Mouse (Mus musculus): ENCODE measurements at regions not wholly inside any gene's neighbourhood (a gene's known extent, or its start where the extent isn't known, plus 50 kb on each side); places are given as distances from the start of the nearest gene placed in this dataset.

DNA sequence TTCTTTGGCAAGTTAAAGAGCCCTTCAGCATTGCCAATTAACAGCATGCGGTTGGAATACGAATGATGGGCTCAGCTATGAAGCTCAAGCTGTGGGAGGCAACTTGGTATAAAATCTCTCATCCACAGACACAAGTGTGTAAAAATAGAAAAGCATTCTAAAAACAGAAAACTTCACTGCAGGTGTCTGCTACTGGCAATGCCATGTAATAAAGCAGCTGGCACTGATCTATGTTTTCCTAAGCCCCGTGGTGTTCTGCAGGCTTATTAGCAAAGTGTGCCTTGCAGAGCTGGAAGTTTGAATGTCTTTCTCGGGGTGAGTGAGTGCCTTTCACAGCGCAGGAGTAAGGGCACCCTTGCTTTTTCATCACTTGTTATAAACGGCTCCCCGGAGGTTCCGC lies 196.9 kb upstream of the Ctso start:
- DNase-seq (ENCODE audit: low read depth, low spot score), result no peak

DNA sequence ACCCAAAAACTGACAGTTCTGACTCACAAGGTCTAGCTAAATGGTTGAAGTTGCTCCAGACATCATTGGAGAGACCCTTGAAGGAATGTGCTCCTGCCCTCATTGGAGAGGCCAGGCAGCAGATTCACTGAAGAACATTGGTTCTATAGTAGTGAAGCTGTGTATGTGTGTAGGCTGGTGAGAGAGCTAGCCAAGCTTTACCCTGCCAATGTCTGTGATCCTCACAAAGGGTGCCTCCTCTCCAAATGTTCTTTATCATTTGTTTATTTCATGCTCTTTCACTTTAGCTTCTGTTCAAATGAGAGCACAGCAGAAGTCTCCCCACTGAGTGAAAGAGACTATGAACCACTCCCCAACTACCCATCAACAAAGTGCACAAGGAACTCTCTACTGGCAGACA lies 195.6 kb upstream of the Ctso start:
- no peak for DNase-seq (ENCODE audit: low read depth, low spot score)

More for the DNA sequence above, 196.9 kb upstream of the Ctso start:
- WGBS, result 58% methylated on average over 8 of the region's 8 CpGs

DNA sequence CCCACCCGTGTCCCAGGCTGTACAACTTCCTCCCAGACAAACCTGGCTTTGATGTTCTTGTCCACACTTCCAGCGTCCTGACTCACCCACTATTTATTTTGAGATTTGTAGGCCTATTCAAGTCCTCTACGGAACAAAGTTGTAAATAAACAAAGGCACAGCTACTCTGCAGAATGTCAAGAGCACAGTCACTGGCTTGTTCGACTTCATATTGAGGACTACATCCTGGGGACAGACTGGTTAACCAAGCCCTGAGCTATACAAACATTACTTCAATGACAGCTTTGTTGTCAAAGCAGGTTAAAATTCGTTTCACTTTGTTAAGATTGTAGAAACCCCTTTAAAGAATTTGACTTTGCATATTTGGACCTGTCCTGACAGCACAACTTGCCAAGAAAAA lies 190.3 kb upstream of the Ctso start:
- 17% methylated on average over 5 of the region's 5 CpGs for WGBS
- no peak for DNase-seq (ENCODE audit: low read depth, low spot score)

DNA sequence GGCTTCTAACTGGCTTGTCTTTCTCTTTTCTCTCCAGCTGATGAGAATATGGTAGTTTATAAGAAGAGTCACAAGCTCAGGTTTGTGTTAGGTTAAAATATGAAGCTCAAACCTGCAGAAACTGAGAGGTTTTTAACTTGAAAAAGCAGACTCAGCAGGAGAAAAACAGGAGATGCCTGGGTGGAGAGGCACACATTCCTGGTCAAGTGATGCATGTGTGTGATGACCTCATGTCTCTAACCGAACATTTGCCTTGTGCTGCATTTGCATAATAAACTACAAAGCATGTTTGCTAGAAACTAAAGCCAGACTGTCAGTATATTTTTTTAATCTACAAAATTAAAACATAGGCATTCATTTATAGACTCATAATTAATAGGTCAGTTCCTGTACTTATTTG lies 182.2 kb upstream of the Ctso start:
- WGBS, result 48% methylated on average over 1 of the region's 1 CpGs
- DNase-seq (ENCODE audit: low read depth, low spot score), result no peak

DNA sequence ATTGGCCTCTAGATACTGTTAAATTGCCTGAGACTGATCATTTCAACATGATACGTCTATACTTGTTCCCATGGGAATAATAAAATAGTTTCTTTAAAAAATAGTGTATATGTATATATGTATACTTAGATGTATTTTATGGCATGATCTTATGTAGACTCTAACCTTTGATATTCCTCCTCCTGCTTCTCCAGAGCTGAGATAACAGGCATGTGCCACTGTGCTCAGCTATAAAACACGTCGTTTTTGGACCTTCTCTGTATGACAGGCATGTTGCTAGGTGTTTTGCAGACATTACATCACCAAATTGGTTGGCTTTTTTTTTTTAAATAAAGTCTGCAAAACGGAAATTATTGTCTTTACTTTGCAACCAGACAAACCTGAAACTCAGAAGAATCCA lies 179.4 kb upstream of the Ctso start:
- WGBS, result 41% methylated on average over 4 of the region's 4 CpGs
- DNase-seq (ENCODE audit: low read depth, low spot score), result no peak

DNA sequence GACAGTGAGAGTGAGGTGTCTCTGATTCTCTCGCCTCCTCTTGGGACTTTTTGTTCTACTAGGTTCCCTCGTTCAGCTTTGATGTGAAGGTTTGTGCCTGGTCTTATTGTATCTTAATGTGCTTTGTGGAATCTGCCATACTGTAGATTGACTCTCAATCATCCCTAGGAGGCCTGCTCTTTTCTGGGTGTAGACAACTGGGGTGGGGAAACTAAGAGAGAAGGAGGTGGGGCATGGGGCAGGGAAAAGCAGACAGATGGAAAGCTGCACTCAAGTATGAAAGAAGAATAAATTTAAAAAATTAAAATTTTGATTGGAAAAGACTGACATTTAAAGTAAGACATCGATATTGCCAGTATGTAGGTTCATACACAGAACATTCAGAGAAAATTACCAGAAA lies 172.0 kb upstream of the Ctso start:
- DNase-seq (ENCODE audit: low read depth, low spot score), result no peak
- WGBS, result 85% methylated on average over 3 of the region's 3 CpGs

DNA sequence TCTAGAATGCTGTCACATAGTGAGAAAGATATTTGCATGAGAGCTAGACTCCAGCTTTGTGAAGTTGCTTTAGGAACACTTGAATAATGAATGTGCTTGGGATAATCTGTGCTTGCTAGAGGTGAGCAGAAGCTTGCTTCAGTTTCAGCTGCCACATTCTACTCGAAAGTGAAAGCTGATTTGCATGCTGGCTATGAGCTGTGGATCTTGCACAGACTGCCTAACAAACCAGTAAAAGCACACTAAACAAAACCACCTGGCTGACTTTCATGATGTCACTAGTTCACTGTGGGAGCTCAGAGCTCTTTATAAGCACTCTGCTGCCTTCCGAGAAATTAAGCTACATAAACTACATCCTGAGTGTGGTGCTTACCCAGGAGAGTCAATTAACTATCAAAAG lies 171.5 kb upstream of the Ctso start:
- WGBS, result 24% methylated on average over 2 of the region's 2 CpGs
- no peak for DNase-seq (ENCODE audit: low read depth, low spot score)

DNA sequence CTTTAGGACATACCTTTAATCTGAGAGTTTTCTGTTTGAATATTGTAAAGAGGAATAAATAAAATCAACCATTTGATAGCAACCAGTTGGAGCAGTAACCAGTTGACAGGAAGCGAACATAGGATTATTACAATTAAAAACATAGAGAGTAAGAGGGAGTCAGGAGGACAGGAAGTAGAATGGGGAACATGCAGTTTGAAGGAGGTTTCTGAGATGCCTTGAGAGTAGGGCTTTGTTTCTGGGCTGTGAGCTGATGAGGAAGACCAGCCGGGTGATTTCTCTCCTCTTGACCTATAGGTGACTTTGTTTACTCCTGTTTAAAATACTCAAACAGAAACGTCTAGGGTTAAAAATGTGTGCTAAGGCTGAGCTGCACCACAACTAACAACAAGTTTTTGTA lies 160.6 kb upstream of the Ctso start:
- no peak for DNase-seq (ENCODE audit: low read depth, low spot score)
- 55% methylated on average over 3 of the region's 3 CpGs for WGBS

DNA sequence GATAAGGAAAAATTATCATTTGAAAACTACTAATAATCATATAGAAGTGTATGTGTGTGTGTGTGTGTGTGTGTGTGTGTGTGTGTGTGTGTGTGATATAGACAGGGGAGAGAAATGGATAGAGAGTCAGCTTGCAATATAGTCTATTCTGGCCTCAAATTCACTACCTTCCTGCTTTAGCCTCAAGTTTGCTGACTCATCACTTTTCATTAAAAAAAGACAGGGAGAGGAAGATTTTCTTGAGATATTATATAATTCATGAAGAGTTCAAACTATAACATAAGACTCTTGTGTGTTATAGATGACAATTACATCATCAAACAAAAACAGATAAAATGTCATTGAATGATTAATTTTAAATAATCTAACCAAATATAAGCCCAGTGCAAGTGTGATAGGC lies 159.4 kb upstream of the Ctso start:
- DNase-seq (ENCODE audit: low read depth, low spot score), result no peak

DNA sequence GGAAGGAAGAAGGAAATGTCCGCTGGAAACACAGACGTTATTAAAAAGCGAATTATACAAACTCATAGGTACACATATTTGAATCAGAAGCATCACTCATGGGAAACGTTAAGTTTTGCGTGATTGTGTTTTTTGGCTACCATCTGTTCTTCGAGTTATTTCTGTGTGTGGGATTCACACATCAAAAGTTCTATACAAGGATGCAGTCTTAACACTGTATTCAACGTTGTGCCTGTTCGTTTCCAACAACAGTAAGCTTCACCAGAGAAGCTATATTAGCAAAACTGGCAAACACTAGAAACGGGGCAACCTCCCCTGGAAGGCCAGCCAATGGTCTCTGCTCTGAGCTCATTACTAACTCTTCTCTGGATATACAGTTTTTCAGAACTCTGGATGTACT lies 150.3 kb upstream of the Ctso start:
- no peak for DNase-seq (ENCODE audit: low read depth, low spot score)
- WGBS, result 86% methylated on average over 9 of the region's 9 CpGs

DNA sequence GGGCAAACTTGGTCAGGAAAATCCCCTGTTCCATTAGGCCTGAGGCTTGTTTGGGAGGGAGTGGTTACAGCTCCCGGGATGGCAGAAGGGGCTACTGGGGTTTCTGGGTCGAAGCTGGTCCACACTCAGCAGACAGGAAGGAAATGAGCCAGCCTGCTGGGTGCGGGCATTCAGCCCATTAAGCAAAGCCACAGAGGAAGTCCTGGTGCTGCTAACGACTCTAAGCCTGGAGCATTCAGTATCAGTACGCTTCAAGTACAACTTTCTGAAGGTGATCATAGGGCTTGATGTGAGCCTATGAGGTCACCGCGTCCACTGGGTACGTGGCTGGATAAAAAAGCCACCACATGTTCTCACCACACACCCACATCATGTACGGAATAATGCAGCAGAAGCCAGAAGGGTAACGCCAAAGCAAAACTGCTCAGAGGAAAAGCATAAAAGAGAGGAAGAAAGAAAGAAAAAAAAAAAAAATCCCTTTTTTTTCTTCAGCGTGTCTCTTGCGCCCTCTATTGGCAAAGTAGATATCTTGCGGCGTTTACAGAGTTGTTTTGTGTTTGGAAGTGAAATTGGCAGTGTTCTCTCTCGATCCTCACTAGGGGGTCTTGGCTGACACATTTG lies 149.4 kb upstream of the Ctso start:
- DNase-seq (ENCODE audit: low read depth, low spot score), result no peak

DNA sequence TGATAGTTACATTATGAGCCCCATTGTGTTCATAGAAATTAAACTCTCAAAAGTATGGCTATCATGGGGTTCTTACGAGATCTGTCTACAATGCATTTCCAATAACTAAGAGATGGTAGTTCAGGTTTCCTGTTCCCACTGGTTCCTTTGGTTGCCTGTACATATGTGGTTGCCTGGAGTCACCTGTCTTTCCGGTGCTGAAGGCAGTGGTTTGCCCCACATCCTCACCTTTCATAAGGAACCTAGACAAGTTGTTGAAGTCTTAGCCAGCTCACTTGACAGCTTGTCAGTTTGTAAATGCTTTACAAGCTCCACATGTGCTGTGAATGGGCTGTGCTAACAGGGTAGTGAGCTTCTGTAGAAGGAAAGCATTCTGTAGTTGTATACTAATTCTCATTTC lies 143.5 kb upstream of the Ctso start:
- WGBS, result 28% methylated on average over 2 of the region's 2 CpGs
- DNase-seq (ENCODE audit: low read depth, low spot score), result no peak

More for the DNA sequence above, 149.4 kb upstream of the Ctso start:
- 18% methylated on average over 15 of the region's 15 CpGs for WGBS

DNA sequence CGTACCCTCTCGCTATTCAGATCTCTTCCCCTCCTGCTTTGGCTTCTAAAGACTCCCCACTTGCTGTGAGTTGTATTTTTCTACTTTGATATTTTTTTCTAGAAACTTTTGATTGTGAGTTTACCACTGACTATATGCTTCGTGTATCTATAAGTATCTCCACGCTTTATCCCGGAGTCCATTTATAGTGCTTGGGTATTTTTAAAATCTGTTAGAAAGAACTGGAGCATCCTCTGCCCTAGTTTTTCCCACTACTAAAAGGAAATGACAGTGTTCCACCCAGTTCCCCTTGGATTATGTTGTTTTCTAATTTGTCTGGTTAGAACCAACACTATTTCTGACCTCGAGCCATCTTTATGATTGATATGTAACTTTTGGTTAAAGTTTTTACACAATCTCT lies 142.7 kb upstream of the Ctso start:
- no peak for DNase-seq (ENCODE audit: low read depth, low spot score)
- WGBS, result 85% methylated on average over 6 of the region's 6 CpGs

DNA sequence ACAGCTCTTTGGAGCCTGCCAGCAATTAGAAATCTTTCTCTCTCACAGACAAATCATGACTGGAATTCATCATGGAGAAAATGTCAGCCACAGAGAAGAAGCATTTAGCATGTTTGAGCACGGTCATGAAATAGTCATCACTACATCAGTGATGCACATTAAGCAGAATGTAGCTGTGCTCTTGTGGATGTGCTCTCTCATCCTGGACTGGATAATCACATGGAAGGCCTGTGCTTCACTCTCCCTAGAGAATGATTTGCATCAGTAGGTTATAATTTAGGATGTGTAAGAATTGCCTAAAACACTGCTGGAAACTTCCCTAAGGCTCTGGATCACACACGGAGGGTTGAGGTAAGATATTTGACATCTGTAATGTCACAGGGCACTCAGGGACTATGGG lies 130.3 kb upstream of the Ctso start:
- 76% methylated on average over 2 of the region's 2 CpGs for WGBS
- no peak for DNase-seq (ENCODE audit: low read depth, low spot score)

DNA sequence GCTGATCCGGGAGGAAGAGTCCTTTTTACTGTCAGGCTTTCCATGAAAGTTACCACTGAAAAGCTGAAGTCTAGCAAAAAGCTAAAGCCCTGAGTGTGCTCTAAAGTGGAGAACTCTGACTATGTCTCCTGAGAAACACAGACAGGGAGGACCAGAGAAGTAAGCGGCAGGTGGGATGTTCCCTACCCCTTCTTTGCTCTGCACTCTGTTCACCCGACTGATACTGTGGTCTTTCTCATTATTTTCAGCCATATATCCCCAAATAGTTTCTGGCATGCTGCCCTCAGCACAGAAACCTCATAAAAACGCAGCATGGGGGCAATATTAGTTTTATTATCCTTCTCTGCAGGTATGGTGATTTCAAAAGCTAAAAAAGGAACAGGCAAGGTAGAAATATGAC lies 126.7 kb upstream of the Ctso start:
- DNase-seq (ENCODE audit: low read depth, low spot score), result no peak
- 29% methylated on average over 4 of the region's 4 CpGs for WGBS

DNA sequence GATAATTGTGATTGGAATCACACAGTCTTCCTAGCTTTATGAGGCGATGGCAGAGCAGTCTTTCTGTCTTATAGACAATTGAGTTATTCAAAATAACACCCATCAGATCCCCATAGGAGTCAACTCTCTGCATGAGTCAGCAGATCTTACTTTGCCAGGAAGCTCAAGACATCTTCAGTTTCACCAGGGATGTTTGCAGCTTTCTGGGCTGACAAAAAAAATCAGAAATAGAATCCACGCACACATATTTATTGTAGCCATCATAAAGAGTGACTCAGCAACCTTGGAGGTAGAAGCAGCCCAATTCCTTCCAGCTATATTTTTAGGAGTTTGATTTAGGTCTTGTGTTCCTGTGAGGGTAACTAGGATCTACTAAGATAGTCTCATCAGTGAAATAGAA lies 122.8 kb upstream of the Ctso start:
- 56% methylated on average over 2 of the region's 2 CpGs for WGBS
- no peak for DNase-seq (ENCODE audit: low read depth, low spot score)

DNA sequence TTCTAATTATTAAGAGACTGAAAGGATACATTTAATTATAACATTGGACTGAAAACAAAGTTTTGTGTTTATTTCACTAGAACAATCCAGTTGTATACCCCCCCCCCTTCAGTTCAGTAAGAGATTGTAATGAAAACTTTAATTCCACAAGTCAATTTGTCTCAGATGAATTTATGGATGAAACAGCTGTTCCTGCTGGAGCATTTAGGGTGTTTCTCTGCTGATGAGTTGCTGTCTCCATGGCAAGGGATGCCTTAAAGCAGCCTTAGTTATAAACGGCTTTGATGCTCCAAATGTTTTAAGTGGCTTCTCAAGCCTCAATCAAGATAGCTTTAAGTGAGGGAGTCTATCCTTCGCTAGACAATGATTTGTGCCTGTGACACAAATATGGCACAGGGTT lies 112.1 kb upstream of the Ctso start:
- no peak for DNase-seq (ENCODE audit: low read depth, low spot score)
- WGBS, result 68% methylated on average over 2 of the region's 2 CpGs

DNA sequence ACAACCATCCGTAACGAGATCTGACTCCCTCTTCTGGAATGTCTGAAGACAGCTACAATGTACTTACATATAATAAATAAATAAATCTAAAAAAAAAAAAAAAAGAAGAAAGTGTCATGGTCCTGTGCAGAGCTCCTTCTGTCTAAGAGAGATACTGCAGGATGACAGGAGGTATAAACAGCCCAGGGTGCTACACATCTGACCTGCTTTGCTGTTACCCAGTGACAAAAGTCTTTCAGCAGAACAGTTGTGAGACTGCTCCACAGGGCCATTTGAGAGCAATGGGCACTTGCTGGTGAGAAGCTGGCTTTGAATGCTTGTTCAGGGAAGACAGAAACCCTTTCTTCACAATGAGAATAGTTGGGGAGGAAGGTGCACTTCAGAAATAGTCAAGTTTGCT lies 102.9 kb upstream of the Ctso start:
- 53% methylated on average over 2 of the region's 2 CpGs for WGBS
- DNase-seq (ENCODE audit: low read depth, low spot score), result no peak

DNA sequence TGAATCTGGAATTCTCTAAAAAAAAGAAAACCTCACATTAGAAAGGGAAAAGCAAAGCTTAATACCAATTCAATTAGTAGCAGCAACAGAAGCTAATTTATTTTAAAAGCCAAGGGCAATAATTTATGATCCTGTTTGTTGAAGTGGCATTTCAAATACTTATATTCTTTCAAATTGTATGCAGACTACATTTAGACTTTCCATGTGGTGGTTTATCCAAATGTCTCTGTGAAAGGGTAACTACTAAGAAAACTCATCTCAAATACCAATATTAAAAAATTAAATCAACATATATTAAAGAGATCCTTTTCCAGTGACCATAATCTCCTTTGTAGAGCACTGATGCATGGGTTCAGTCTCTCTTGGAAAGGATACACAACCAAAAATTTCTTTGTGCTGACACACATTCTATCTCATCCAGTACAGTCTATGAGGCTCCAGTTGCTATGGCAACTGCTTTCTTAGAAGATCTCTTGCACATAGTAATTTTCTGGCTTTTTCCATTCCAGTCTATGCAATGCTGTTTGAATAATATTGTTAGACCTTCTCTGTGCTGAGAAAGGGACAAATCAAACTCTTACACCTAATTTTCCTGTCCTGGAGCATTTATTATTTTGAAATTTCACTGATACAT lies 102.3 kb upstream of the Ctso start:
- DNase-seq (ENCODE audit: low read depth, low spot score), result no peak

DNA sequence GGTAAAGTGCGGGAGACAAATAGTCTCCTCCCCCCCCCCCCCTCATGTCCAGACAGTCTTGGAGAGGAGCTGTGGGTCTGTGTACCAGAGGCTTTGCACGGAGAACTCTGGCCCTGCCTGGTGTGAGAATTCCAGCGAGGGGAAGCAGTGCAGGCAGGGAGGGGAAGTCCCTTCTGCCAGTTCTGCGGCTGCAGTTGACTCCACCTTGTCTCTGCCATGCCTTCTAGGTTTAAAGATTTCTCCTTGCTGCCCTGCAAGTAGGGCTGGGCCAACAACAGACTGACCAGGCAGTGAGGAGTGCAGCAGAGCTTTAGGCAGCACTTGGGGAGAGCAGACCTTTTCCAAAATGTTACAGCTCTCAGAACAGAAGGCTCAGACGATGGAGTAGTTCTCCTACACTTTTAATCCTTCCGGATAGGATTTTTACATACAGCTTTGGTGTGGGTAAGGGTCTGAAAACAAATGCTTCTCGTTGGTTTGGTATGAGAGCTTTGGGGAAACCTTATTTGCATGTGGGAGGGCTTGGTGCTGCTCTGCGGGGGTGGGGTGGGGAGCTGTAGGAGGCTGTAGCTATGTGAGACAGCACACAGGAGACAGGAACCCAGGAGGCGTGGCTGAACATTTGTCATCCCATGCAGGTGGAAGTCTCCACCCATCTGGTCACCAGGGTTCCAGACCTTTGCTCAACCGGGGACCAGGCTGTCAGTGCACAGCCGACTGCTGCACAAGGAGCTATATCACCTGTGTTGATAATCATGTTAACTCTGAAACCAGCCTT lies 96.8 kb upstream of the Ctso start:
- 5% methylated on average over 11 of the region's 11 CpGs for WGBS
- DNase-seq (ENCODE audit: low read depth, low spot score), result no peak

DNA sequence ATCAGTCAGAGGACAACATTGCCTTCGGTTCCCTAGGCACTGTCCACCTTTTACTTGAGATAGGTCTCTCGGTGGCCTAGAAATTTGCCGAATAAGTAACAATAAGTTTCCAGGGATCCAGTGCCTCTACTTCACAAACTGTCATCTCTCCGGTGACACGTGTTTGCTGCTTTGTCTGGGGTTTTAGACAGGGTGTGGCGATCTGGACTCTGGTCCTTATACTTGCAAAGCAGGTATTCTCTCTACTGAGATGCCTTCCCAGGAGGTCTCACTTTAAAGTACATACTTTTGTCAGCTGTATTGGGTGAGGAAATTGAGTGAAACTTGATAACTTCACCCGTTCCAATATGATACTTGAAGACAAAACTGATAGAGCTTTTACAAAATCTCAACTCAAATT lies 95.9 kb upstream of the Ctso start:
- no peak for DNase-seq (ENCODE audit: low read depth, low spot score)
- WGBS, result 46% methylated on average over 7 of the region's 7 CpGs

Measured in large intestine, adult 2 months (tissue).